Mouse (Mus musculus): ENCODE results near the gene Gm17416.
A peak's percentile ranks its signal among the peaks of the same experiment; 100 is the strongest.

Gene Gm17416

DNA sequence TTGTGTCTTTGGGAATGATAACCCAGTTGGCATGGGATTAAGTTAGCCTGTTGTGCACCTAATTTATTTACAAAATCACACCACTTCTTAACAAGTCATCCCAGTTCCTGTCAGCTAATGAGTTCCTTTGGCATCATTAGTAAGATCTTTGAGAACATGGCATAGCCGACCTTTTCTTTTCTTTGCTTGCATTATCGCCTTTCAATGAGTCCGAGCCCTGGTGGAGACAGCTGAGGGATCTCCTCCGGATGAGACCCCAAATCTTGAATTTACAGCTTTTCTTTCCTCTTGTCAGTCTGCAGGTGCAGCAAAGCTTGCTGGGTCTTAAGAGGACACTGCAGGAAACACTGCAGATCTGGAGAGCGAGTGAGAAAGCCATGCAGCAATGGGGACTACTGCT lies at the start of gene Gm17416:
Gene Gm17416 (plus strand): TSS at position 301 of the 400 bp plus-strand sequence.
- no peak for DNase-seq (ENCODE audit: low read depth)

DNA sequence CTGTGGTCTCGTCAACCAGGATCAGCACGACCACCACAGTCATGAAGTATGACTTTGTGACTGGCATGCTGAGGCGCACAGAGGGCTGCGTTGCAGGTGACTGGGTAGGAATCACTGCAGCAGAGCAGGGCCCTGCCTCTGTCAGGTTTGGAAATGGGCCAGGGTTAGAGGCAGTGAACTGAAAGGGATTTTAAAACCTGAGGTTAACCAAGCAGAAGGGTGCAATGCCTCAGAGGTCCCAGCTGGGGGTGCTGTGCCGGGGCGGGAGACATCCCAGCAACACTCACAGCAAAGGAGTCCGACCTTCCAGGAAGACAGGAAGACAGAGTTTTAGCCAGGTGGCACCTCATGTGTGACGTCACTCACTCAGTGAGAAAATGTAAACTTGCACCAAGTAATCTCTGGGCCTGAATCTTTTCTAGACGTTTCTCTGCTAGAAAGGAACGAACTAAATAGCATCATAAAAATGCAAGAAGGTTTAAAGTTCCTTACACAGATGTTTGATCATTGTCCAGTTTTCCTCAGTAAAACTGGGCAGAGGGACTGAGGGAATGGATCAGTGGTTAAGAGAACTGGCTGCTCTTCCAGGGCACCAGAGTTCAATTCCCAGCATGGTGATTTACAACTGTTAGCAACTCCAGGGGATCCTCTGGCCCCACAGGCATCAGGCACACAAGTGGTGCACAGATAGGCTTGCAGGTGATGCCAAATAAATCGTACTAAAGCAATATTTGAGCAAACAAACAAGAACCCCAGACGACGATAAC lies 29.0 kb upstream of the Gm17416 start, which contains the start of gene Defb29:
Gene Defb29 (minus strand): TSS at position 155 of the 767 bp plus-strand sequence.
- no peak for DNase-seq (ENCODE audit: low read depth)

DNA sequence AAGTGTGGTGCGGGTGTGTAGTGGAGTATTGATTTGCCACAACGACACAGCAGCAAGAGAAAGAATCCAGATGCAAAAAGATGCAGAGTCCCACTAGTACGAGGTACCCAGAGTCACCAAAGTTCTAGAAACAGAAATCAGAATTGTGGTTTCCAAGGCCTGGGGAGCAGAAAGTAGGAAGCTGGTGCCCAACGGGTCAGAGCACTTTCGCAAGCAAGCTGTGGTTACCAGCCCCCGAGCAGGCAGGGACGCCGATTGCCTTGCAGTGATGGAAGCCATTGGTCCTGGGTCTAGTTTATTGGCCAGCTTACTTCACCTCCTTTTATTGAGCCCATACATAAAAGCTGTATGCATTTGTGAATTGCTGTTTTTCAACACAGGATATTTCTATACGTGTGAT lies 27.2 kb upstream of the Gm17416 start:
- no peak for DNase-seq (ENCODE audit: low read depth)

DNA sequence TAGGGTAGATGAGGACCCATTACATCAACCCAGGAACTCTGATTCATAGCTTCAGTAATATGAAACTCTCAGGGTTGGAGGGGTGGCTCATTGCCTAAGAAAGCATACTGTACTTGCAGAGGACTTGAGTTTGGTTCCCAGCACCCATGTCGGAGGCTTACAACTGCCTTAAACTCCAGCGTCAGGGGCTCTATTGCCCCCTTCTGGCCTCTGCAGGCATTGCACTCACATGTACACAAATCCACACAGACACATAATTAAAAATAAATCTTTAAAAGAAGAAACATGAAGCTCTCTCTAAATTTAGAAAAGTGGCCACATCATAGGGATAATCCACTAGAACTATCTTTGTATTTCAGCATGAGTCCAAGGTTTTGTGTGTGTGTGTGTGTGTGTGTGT lies 26.2 kb upstream of the Gm17416 start:
- DNase-seq (ENCODE audit: low read depth) = no peak

DNA sequence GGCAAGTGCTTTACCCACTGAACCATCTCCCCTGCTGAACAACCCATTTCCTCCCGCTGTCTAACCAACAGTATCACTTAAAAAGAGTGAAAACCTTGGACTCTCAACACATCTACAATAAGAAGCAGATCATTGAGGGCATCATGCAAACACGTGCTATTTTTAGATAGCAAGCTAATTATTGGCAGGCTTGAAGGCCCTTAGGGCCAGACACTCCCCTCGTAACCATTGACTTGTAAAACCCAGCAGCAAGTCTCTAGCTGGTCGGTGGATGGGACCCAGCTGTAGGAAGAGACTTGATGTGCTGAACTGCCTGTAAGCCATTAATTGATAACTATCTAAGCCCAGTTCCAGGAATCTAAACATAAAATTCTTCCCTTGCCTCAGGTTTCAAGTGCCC lies 25.7 kb upstream of the Gm17416 start:
- no peak for DNase-seq (ENCODE audit: low read depth)

DNA sequence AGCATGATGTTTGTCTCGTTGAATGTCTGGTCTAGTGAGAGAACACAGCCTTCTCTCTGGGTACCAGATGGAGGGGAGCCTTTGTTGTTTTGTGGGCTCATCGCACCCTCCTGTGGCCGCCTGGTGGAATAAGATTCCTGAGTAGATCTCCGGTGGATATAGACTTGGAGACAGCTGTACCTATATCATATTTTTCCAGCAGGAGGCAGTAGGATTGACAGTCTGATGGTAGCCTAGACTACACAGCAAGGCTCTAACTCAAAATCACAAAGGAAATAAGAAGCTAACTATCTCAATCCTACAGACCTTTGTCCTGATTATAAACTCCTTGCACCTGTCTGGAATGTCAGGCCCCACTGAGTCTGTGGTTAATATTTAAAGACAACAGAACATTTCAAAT lies 24.4 kb upstream of the Gm17416 start:
- DNase-seq (ENCODE audit: low read depth) = no peak

DNA sequence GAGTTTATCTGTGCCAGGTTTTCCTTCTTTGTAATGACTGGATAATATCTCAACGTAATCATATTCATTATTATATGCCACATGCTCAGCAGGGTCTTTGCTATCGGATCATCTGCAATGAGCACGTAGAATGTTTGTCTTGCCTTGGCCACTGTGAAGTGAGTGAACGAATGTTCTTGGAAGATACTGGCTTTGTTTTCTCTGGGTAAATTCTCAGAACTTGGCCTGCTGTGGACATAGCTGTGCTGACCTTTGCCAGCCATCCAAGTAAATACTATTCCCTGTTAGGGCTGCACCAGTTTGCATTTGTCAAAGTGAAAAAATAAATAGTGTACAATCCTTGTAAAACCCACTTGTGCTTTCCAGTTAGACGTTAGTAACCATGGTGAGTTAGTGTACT lies 21.0 kb upstream of the Gm17416 start:
- no peak for DNase-seq (ENCODE audit: low read depth)

DNA sequence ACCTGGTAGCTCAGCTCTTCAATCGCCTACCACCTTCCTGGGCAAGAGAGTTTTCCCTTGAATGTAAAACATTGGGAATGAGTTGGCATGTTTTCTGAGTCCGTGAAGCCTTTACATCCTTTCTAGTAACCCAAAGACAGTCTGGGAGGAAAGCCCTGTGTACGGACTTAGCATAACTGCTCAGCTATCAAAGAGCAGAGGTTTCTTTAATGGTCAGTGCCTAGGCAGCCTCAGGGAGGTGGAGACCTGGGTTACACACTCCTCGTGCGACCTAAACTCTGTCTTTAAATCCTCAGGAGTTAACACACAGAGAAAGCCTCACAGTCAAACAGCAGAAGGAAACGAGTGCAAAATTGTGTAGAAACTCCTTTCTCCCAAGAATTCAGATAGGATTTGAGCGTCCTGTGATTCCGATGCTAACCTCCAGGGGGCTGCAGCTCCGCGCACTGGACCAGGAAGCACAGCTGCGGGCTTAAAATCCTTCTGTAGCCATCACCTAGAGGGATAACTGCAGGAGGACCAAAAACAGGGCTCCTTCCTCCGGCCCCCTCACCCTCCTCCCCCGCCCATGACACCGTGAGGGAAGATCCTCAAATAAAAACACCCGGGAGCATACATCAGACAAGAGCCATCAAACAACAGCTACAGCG lies 15.2 kb upstream of the Gm17416 start:
- no peak for DNase-seq (ENCODE audit: low read depth)

DNA sequence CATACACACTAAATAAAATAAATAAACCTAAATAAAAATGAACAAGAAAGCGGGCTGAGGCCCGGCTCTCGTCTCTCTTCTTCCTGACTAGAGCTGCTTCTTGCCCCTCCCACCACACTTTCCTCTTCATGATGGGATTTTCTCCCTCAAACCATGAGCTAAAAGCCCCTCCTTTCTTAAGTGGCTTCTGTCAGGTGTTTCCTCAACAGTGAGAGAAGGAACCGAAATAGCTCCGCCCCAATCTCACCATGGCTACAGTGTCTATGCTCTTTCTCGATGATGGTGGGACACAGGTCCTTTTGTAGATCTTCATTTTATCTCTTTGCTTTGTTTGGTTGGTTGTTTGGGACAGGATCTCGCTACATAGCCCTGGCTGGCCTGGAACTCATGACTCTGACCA lies 12.5 kb upstream of the Gm17416 start:
- no peak for DNase-seq (ENCODE audit: low read depth)

DNA sequence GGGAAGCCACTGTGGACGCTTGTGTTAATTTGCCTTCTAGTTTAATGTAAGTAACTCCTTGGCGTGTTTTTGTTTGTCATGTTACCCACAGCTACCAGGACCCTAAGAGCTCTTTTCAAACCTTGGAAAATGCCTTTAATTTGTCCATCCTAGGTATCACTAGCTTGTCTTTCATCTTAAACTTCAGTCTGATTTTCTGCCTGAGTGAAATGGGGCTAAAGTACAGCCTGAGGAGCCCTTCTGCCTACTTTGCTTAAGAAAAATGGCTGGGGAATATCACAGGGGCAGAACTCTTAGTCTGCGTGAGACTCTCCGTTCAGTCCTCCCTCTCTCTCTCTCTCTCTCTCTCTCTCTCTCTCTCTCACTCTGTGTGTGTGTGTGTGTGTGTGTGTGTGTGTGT lies 743 bp downstream of the Gm17416 start:
- DNase-seq (ENCODE audit: low read depth) = no peak

DNA sequence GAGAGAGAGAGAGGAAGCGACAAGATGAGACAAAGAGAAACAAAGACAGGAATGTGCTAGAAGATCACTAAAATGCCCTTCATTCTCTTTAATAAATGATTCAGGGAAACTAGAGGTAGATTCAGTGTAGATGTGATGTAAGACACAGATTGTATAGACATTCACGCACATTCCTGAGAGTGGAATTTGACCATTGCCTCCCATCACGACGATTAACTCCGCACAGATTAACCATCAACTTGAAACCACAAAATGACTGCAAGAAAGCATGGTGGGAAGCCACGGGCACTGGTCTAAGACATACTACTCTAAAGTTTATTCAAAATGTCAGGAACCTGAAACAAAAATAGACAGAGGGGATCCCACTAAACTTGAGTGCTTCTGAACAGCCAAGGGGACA lies 1.2 kb downstream of the Gm17416 start:
- no peak for DNase-seq (ENCODE audit: low read depth)

DNA sequence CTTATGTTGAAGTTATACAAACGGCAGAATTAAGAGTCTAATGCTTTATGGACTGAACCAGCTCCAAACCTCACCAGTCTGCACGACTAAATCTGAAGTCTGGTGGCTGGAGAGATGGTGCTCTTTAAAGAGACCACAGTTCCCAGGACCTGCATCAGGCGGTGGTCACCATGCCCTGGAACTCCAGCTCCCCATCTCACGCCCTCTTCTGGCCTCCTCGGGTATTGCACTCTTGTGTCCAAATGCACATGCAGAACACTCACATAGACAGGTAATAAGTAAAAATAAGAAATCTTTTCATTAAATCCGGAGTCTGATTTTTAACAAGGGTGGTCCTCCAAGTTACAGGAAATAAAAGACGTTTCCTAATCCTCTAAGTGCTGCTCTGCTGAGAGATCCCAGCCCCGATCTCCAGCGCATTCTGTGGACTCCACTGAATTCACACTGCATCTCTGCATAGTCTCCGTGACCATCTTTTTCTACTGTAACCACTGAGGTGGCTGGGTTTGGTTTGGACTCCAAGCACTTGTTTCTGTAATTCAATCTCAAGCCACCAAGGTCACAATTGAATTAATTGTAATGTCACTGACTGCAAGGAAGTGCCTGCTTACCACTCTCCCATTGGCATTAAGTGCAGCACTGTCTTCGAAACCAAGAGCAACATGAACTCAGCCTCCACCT lies 3.1 kb downstream of the Gm17416 start, which contains the start of gene Defb21:
Gene Defb21 (plus strand): TSS at position 631 of the 681 bp plus-strand sequence.
- DNase-seq (ENCODE audit: low read depth) = peak; percentile 5

DNA sequence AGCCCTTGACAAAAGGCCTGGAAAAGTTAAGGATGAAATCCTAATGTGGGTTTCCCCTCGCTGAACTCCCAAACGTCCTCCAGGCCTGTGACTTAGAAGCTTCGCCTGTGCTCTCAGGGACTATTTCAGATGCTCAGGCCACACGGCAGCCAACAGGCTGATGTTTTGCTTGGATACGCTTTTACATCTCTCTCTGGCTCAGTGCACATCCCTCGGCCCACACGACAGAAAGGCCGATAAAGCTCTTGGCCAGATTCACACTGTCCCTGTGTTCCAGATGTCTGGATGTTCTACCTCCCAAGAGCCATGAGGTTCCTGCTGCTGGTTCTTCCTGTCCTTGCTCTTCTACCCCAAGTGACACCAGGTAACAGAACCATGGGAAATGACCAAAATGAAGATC lies 4.3 kb downstream of the Gm17416 start:
- no peak for DNase-seq (ENCODE audit: low read depth)

DNA sequence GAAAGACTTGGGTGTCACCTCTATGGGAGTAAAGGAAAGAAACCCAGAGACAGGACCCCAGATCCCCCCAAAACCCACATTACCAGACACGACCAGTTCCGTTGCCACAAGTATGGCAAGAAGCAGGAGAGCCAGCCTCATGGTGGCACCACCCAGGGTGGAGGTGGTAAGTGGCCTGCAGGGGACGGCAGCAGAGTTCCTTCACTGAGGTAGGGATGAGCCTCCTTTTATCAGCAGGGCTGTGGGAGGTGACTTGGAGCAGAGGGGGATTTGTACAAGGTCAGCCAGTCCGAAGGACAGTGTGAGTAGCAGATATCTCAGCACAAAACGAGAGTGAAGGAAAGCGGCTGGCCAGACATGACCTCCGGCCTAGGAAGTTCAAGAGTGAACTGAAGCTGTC lies 11.0 kb downstream of the Gm17416 start, which contains the start of gene Defb19:
Gene Defb19 (minus strand): TSS at position 206 of the 400 bp plus-strand sequence.
- no peak for DNase-seq (ENCODE audit: low read depth)

DNA sequence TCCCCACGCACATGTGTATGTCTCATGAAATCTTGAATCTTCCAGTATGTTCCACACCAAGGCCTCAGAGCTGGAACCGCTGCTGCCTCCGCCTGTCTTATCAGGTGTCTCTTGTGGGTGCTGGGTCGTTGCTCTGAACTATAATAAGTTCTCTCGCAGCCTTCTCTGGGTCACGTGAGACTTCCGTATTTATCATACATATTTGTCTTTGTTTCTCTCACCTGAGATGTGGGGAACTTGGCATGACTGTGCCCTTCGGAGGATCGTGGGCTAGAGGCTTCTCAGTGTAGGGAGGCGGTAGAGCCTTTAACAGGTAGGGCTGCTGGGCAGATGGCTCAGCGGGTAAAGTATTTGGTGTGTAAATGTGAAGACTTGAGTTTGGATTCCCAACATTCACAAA lies 11.5 kb downstream of the Gm17416 start:
- no peak for DNase-seq (ENCODE audit: low read depth)

DNA sequence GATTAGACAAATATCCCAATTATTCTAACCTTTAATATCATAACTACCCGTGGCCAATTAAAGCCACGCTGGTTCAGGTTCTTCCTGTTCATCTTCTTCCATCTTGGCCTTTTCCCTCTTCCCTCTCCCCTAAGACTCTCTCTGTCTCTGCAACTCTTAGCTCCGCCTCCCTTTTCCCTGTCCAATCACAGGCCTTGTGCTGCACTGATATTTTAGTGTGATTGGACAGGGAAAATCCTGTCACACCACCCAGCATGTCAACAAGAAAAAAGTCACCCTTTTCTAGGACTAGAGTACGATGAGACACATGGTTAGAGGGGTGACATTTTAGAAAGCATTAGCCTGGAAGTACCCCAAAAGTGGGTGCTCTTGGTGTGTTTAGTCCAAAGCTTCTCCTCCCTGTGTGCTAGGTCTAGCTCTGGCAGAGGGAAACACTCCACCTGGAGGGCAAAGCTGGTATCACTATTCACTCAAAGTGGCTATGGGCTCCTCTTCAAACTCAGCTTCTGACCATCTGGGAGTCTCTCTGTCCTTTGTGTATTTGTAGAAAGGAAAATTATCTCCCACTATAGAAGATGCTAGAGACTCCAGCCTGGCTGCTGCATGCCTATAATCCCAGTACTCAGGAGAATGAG lies 17.9 kb downstream of the Gm17416 start:
- DNase-seq (ENCODE audit: low read depth) = peak; percentile 7

DNA sequence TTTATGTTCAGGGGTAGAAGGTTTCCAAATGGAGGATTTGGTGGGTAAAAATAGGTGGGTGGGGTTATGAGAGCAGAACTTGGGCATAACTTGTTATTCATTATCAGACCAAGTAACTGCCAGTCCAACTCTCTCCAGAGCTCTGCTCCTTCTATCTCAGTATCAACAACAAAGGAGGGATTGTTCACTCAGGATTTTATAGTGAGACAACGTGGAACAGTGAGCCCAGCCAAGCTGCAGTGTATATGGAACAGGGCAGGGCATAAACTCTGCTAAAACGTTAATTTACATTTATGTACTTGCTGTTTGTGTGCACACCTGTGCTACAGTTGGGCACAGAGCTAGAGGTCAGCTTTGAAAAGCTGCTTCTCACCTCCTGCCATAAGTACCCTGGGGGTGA lies 19.3 kb downstream of the Gm17416 start:
- no peak for DNase-seq (ENCODE audit: low read depth)

DNA sequence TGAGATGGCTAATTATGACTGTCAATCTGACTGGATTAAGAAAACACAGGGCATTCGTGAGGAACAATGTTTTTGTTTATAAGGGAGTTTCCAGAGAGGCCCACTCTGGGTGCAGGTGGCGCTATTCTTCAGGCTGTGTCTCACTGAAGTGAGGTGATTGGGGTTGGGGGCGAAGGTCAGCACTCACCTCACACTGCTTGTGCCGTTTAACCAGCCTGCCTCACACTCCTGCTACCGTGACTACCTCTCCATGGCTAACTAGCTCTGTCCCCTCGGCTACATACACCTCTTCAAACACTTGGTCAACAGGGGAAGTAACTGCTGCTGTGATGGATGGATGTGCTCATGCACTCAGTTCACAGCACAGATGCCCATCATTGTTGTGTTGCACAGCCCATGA lies 19.9 kb downstream of the Gm17416 start:
- no peak for DNase-seq (ENCODE audit: low read depth)

DNA sequence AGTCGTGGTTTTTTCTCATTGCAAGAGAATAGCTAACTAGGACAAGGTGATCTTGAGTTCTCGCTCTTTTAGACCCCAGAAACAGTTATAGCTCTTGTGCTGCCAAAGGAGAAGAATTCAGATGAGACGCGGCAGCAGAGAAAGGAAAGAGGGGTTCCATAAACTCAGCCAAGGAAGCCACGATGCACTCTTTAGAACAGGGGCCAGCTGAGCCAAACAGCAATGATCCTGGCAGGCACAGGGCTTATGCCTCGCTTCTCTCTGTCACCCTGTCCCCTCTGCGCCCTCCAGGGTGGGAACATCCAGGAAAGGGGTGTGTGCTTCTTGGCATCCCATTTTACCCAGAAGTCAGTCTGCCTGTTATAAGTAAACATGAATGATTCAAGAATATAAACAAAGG lies 30.2 kb downstream of the Gm17416 start, which contains the start of gene Defb45:
Gene Defb45 (minus strand): TSS at position 101 of the 400 bp plus-strand sequence.
- DNase-seq (ENCODE audit: low read depth) = no peak

DNA sequence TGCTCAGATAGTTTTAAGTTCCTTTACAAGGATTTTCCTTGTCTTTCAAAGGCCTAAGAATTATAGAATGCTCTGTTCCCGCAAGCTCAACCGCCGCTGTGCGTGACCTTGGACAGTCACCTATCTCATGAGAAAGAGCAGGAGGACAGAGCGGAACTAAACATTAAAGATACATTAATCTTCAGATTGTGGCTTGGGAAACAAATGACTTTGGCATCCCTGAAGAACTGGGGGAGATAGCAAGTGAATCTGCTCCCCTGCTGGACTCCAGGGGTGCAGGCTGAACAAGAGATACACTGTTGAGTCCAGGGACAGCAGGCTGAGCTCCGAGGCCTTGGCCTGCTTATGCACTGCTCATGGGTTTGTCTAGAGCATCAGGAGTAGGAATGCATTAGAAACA lies 30.9 kb downstream of the Gm17416 start:
- DNase-seq (ENCODE audit: low read depth) = no peak

DNA sequence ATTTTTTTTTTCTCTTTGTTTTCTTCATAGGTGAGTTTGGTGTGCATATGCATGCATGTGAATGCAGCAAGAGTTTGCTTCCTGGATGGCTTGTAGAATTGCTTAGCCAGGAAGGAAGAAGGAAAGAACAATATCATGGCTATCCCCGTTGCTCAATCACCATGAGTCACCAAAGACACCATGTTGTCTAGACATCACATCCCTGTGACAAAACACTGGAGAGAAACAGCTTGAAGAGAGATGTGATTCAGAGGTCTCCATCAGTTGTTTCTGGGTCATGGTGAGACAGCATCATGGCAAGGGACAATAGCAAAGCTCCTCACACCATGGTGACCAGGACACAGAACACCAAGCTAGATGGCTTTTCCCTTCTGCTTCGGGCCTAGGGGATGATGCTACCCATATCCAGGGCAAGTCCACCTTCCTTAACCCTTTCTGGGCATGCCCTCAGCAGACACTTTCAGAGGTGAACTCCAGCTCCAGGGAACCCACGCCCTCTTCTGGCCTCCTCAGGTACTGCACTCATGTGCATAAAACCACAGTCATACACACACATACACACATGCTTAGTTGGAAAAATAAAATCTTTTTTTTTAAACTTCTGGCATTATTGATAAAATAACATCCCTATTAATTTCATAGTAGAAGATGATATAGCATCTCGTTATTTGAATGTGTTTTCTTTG lies 32.3 kb downstream of the Gm17416 start:
- no peak for DNase-seq (ENCODE audit: low read depth)

DNA sequence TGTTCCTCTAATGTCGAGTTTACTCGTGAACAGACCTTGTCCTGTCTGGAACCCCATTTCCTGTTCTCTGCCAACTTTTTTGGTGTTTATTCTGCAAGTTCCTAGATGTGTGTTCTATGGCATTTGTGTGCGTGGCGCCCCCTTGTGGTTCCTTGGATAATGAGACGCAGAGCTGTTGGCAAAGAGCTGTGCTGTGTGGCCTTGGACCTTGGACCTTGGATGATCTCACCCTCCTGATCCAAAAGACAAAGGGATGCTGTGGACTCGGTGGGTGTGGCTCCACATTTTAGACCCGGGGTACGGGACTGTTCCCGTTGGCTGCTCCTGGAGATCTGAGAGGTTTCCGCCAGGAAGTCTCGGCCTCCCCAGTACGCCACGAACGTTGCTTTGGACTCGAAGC lies 34.9 kb downstream of the Gm17416 start, which contains the start of gene Defb36:
Gene Defb36 (plus strand): TSS at position 271 of the 400 bp plus-strand sequence.
- DNase-seq (ENCODE audit: low read depth) = no peak
